Mouse (Mus musculus) intestine, embryonic 15.5 days (tissue): Measurements from ENCODE around the gene Mafk. TPM values are rescaled to one million over a fixed set of nuclear protein-coding genes. Genes with fewer than 3 reads are reported as not detected.
"Not testable (repeated sequence)": the region's sequence is repeated elsewhere in the genome, so short reads cannot be mapped to it uniquely, and the experiment has no call there.

Experiments used
- ATAC-seq: fragments of 200-750 bp; cut with Nextera tagmentation; 2 replicates; pipeline ENCODE4 v1.8.0; 2017; ENCODE audit warnings: moderate TSS enrichment, moderate library complexity
- H3K27ac ChIP-seq: fragments of 300-500 bp; sonication (generic); 2 replicates; pipeline ENCODE4 v1.5.1; 2015; ENCODE audit warnings: mild to moderate bottlenecking, inconsistent platforms
- H3K27me3 ChIP-seq: fragments of 300-500 bp; sonication (generic); replicated peaks from 2 replicates; pipeline ENCODE4 v1.6.1; 2015; ENCODE audit warnings: inconsistent platforms
- H3K36me3 ChIP-seq: fragments of 300-500 bp; sonication (generic); 2 replicates; pipeline ENCODE4 v1.6.1; 2015; ENCODE audit warnings: inconsistent platforms
- H3K4me1 ChIP-seq: fragments of 300-500 bp; sonication (generic); replicated peaks from 2 replicates; pipeline ENCODE4 v1.6.1; 2015; ENCODE audit warnings: inconsistent platforms
- H3K4me2 ChIP-seq: fragments of 300-500 bp; sonication (generic); replicated peaks from 2 replicates; pipeline ENCODE4 v1.6.1; 2015; ENCODE audit warnings: mild to moderate bottlenecking, inconsistent platforms
- H3K4me3 ChIP-seq: fragments of 300-500 bp; sonication (generic); replicated peaks from 2 replicates; pipeline ENCODE4 v1.5.1; 2015; ENCODE audit warnings: inconsistent platforms
- H3K9ac ChIP-seq: fragments of 300-500 bp; sonication (generic); 2 replicates; pipeline ENCODE4 v1.6.1; 2015; ENCODE audit warnings: inconsistent platforms
- H3K9me3 ChIP-seq: fragments of 300-500 bp; sonication (generic); 2 replicates; pipeline ENCODE4 v1.6.1; 2016; ENCODE audit warnings: inconsistent platforms
- WGBS: fragments of 180-500 bp; shearing (Covaris S2); methylation state at CpG from one replicate; pipeline ENCODE4 v1.1.7; 2015; 5-methylcytosine and 5-hydroxymethylcytosine counted together
- polyA plus RNA-seq: library from polyadenylated mRNA; unstranded; fragments of >200 nt; fragmentation: Nextera tagmentation; extraction: Ambion mirVana; gene quantifications from 2 replicates; pipeline ENCODE4 v1.2.1, GENCODE M21; 2015

The Mafk gene
- 17.6 and 20.7 TPM in 2 replicates for polyA plus RNA-seq

DNA sequence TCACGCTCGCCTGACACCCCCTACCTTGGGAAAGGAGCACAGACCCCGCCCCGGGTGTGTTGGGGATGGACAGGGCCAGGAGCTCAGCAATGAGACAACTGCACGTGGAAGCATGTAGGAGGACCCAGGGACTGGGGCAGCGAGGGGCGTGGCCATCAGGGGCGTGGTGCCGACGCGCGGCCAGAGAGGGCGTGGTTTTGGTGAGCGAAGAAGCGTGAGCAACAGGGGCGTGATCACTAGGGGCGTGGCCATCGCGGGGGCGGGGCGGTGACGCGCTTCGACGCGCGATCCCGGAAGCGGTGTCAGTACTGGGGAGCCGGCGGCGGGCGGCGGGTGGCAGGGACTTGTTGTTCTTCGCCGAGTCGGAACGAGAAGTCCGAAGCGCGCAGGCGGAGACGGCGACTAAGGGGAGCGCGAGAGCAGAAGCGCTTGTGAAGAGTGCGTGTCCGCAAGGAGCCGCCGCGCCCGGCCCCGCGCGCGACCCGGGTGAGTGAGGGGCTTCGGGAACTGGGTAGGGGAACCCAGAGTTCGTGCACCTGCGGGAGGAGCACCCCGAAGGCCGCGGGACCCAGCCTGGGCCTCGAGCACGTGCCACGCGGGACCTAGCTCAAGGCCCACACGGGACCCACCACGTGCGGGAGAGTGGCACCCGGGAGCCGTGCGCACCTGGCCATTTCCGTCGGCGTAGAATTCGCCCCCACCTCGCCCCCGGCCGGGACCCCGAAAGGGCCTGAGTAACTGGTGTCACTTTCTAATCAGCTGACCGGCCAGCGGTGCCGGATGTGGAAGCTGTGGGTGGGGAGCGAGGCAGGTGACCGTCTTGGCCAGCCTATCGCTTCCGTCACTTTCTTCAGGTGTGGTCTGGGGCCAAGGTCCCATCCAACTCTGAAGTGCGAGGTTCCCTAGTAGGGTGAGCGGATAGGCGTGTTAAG lies at the start of gene Mafk:
Gene Mafk (plus strand): TSS at position 287 of the 932 bp plus-strand sequence.
- H3K27me3 ChIP-seq: no peaks in the 10 kb centered on the region
- H3K27ac ChIP-seq: peak within 1 kb of the TSS; percentile 90
- peak; percentile 90 for ATAC-seq
- H3K9ac ChIP-seq: peak within 1 kb of the TSS; percentile 68
- no peaks in the 10 kb centered on the region for H3K9me3 ChIP-seq
- H3K4me1 ChIP-seq: peaks cover 45% of the 10 kb centered on the region
- H3K4me2 ChIP-seq: peak within 1 kb of the TSS; percentile 97
- under 1% methylated on average over 92 of the region's 92 CpGs for WGBS
- H3K4me3 ChIP-seq: peak within 1 kb of the TSS; percentile 78
- H3K36me3 ChIP-seq: no peaks in the 10 kb centered on the region

DNA sequence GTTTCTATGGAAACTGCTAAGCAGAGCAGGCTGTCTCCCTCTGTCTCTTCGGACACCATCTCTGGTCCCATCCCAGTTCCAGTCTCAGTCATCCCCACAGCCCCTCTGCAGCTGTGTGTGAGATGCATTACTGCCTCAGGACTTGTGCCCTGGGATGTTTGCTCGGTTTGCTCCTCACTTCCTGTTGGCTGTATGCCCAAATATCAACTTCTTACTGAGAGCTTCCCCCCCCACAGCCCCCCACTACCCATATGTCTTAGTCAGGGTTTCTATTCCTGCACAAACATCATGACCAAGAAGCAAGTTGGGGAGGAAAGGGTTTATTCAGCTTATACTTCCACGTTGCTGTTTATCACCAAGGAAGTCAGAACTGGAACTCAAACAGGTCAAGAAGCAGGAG lies 48.7 kb upstream of the Mafk start:
- not testable (repeated sequence) for H3K9me3 ChIP-seq, H3K4me1 ChIP-seq, ATAC-seq, H3K36me3 ChIP-seq, H3K4me2 ChIP-seq, H3K27me3 ChIP-seq, H3K9ac ChIP-seq, H3K4me3 ChIP-seq, H3K27ac ChIP-seq
- 19% methylated on average over 3 of the region's 3 CpGs for WGBS

DNA sequence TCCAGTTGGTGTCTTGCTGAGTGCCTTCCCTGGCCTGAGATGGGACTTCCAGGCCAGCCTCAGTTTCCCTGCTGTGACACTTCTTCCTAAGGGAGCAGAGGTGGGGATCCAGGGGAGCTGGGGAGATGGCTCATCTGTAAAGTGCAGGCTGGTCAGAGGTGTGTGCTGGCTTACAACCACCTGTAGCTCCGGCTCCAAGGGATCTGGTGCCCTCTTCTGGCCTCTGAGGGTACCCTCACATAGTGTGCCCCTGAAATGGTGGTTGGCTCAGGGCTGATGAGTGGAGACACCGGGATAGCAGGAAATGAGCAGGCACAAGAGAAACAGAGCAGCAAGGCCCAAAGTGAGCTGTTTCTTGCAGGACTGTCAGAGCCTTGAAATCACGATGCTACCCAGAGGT lies 45.5 kb upstream of the Mafk start:
- no peak overlapping the region for H3K9ac ChIP-seq
- H3K27ac ChIP-seq: no peak overlapping the region
- H3K4me3 ChIP-seq: no peak overlapping the region
- 4% methylated on average over 3 of the region's 3 CpGs for WGBS
- H3K36me3 ChIP-seq: no peaks in the 10 kb centered on the region
- H3K4me1 ChIP-seq: no peaks in the 10 kb centered on the region
- no peak overlapping the region for H3K4me2 ChIP-seq
- H3K27me3 ChIP-seq: no peaks in the 10 kb centered on the region
- H3K9me3 ChIP-seq: no peaks in the 10 kb centered on the region
- peak; percentile 89 for ATAC-seq

DNA sequence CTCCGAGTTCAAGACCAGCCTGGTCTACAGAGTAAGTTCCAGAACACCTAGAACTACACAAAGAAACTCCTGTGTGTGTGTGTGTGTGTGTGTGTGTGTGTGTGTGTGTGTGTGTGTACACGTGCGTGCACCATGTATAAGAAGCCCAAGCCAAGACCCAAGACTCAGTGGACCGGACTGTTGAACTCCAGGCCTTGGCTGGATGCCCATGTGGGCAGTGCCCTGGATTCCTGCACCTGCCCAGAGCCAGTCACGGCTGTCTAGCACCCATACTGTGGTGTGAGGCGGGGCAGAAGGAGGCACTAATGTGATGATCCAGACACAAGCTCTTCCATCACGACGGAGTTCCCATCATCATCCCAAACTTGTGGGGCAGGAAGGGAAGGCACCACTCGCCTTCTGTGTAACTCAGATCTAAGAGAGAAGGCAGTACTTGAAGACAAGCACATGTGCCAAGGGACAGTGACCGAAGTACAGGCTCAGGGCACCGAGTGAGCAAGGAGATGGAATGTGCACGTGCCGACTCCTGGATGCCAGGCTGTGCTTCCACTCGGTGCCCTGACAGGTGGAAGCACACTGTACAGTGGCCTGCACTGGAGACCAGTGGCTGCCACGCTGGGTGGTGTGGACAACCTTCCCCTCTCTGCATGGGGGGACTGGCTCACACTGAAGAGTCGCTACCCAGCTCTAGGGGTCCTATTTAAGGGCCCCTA lies 41.7 kb upstream of the Mafk start:
- 86% methylated on average over 16 of the region's 16 CpGs for WGBS
- no peaks in the 10 kb centered on the region for H3K27me3 ChIP-seq
- H3K4me2 ChIP-seq: no peak overlapping the region

DNA sequence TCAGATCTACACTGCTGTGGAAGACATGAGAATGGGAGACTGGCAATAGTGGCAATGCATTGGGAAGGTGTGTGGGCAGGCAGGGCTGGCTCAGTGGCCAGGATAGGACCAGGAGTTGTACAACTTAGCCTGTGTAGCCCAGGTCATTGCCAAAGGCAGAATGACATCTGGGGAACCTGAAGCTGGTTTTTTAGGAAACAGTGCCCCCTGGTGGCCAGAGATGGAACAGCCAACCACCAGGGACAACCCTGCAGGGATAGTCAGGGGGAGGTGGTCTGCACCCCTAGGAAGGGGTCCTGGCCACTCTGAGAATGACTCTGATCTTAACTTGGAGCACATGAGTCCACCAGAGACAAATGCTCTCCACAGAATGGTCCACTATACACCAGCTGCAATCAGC lies 40.8 kb upstream of the Mafk start:
- Histone ChIP-seq H3K27ac (no peak overlapping the region), H3K9me3 (no peaks in the 10 kb centered on the region), H3K27me3 (no peaks in the 10 kb centered on the region), H3K4me3 (no peak overlapping the region), H3K4me2 (no peak overlapping the region), H3K9ac (no peak overlapping the region), H3K4me1 (no peaks in the 10 kb centered on the region), H3K36me3 (0 out of 2 replicates have a peak, but pooled peaks cover 11% of the 10 kb centered on the region)
- 0 out of 2 replicates have a peak, but pooled peaks have one; percentile 37 for ATAC-seq

More for the DNA sequence above, 41.7 kb upstream of the Mafk start:
- Histone ChIP-seq H3K36me3 (0 out of 2 replicates have a peak, but pooled peaks cover 5% of the 10 kb centered on the region), H3K9ac (no peak overlapping the region), H3K4me1 (no peaks in the 10 kb centered on the region), H3K9me3 (no peaks in the 10 kb centered on the region), H3K27ac (no peak overlapping the region), H3K4me3 (no peak overlapping the region)
- no peak for ATAC-seq

DNA sequence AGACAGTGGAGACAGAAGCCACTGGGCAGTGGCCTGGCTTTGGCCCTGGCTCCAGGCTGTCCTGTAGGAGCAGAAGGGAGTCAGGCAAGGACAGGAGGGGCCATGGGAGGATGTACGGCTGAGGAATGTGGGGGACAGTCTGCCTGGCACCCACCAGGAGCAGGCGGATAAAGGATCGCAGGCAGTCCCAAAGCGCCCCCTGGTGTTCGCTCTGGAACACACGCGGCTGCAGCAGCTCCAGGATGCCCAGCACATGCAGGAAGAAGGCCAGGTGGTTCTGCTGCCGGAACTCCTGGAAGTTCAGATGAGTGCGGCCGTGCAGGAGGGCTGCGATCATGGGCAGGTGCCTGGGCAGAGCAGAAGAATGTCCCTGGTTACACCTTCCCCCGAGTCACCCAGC lies 36.6 kb upstream of the Mafk start:
- Histone ChIP-seq H3K27me3 (no peaks in the 10 kb centered on the region), H3K4me2 (no peak overlapping the region), H3K9ac (no peak overlapping the region), H3K27ac (no peak overlapping the region), H3K36me3 (peaks cover 43% of the 10 kb centered on the region), H3K4me3 (no peak overlapping the region), H3K9me3 (no peaks in the 10 kb centered on the region), H3K4me1 (no peaks in the 10 kb centered on the region)
- no peak for ATAC-seq
- 31% methylated on average over 12 of the region's 12 CpGs for WGBS

DNA sequence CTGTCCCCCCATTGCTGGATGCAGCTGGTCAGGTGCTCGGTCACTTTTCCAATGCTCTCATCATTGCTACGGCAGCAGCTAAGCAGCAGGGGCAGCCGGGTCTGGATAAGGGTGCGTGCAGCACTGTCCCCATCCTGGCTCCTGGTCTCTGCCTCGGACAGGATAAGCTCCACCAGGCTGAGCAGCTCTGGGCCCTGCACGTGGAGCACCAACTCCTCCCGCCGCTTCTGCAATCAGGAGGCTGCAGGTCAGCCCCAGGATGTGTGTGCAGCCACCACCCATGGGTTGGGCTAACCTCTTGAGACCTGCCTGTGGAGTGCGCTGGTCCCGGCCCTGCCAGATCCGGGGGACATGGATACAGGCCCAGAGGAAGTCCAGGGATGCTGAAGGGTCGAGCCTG lies 35.2 kb upstream of the Mafk start:
- no peak for ATAC-seq
- 89% methylated on average over 12 of the region's 12 CpGs for WGBS

DNA sequence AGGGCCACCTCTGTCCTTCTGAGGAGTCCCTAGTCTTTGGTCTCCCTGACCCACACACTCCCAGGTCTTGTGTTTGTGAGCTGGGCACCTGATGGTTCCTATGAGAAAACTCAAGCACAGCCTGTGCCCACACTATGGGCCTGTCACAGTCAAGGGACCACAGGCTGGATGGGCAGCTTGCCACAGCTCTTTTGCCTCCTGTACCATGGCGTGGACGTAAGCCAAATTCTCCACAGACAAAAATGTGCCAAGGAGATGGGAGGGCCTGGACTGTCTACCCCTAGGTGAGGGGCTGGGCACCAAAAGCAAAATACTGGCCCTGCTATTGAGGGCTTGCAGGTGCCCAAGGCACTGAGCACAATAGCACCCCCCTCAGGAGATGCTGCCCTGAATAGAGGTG lies 34.7 kb upstream of the Mafk start:
- ATAC-seq: no peak
- 100% methylated on average over 2 of the region's 2 CpGs for WGBS
- no peak overlapping the region for H3K9ac ChIP-seq

More for the DNA sequence above, 35.2 kb upstream of the Mafk start:
- no peak overlapping the region for H3K4me2 ChIP-seq
- no peak overlapping the region for H3K27ac ChIP-seq
- no peak overlapping the region for H3K9ac ChIP-seq
- no peak overlapping the region for H3K4me3 ChIP-seq
- no peaks in the 10 kb centered on the region for H3K27me3 ChIP-seq
- peaks cover 54% of the 10 kb centered on the region for H3K36me3 ChIP-seq
- H3K9me3 ChIP-seq: no peaks in the 10 kb centered on the region
- no peaks in the 10 kb centered on the region for H3K4me1 ChIP-seq

DNA sequence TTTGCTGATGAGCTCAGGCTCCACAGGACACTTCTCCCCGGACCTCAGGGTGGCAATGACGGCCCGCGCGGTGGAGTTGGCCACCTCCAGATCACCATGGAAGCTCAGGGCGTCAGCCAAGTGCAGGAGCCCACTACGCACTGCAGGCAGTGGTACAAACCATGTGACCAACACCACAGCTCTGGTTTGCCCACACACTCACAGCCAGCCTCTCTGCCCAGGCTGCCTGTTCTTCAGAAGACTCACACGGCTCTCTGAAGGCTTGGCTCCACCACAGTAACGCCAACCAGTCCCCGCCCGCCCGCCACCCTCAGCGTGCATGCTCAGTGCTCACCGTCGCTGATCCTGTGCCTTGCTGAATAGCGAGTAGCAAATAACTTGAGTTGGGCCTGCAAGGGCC lies 33.2 kb upstream of the Mafk start:
- WGBS: 85% methylated on average over 16 of the region's 16 CpGs
- Histone ChIP-seq H3K9me3 (no peaks in the 10 kb centered on the region), H3K27ac (no peak overlapping the region), H3K4me2 (no peak overlapping the region), H3K36me3 (peaks cover 61% of the 10 kb centered on the region), H3K4me3 (no peak overlapping the region), H3K27me3 (no peaks in the 10 kb centered on the region), H3K9ac (no peak overlapping the region), H3K4me1 (no peaks in the 10 kb centered on the region)
- ATAC-seq: no peak

More for the DNA sequence above, 34.7 kb upstream of the Mafk start:
- Histone ChIP-seq H3K4me1 (no peaks in the 10 kb centered on the region), H3K4me3 (no peak overlapping the region), H3K36me3 (peaks cover 53% of the 10 kb centered on the region), H3K27me3 (no peaks in the 10 kb centered on the region), H3K9me3 (no peaks in the 10 kb centered on the region), H3K27ac (no peak overlapping the region), H3K4me2 (no peak overlapping the region)

DNA sequence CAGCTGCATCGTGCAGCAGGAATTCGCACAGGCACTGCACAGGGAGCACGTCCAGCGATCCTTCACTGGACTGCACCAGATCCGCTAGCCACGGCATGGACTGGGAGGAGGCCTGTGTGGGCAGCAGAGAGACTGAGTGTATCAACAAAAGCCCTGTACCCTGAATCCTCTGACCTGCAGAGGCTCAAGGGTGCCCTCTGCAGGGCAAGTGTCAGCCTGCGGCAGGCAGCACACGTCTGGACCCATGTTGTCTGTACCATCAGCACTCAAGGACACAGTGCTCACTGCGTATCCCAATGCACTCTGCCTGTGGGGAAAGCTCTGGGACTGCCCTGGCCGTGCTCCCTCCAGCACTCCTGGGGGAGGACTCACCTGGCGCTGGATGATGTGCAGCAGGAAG lies 27.0 kb upstream of the Mafk start:
- Histone ChIP-seq H3K4me2 (no peak overlapping the region), H3K4me3 (no peak overlapping the region), H3K27ac (no peak overlapping the region), H3K36me3 (peaks cover 63% of the 10 kb centered on the region), H3K9me3 (no peaks in the 10 kb centered on the region), H3K9ac (no peak overlapping the region), H3K27me3 (no peaks in the 10 kb centered on the region), H3K4me1 (no peaks in the 10 kb centered on the region)
- no peak for ATAC-seq
- 68% methylated on average over 11 of the region's 11 CpGs for WGBS

DNA sequence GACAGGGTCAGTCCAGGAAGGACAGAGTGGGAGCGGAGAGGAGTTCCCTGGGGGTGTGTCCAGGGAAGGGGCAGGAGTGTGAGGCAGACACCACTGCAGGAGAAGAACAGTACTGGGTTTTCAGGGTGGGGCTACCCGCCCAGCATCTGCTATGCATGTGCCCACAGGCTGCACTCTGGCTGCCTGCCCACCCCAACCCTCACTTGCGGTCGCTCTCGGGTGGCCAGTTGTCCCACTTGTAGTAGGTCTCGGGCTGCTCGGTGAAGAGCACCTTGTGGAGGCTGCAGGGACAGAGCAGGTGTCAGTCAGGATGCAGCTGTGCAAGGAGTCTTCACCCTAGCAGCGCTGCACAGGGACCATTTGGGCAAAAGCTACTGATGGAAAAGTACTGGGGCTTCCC lies 23.1 kb upstream of the Mafk start:
- H3K36me3 ChIP-seq: peaks cover 64% of the 10 kb centered on the region
- H3K4me1 ChIP-seq: no peaks in the 10 kb centered on the region
- no peak for ATAC-seq
- no peaks in the 10 kb centered on the region for H3K27me3 ChIP-seq
- 93% methylated on average over 8 of the region's 8 CpGs for WGBS
- no peaks in the 10 kb centered on the region for H3K9me3 ChIP-seq
- no peak overlapping the region for H3K9ac ChIP-seq
- no peak overlapping the region for H3K27ac ChIP-seq
- no peak overlapping the region for H3K4me2 ChIP-seq
- H3K4me3 ChIP-seq: no peak overlapping the region

DNA sequence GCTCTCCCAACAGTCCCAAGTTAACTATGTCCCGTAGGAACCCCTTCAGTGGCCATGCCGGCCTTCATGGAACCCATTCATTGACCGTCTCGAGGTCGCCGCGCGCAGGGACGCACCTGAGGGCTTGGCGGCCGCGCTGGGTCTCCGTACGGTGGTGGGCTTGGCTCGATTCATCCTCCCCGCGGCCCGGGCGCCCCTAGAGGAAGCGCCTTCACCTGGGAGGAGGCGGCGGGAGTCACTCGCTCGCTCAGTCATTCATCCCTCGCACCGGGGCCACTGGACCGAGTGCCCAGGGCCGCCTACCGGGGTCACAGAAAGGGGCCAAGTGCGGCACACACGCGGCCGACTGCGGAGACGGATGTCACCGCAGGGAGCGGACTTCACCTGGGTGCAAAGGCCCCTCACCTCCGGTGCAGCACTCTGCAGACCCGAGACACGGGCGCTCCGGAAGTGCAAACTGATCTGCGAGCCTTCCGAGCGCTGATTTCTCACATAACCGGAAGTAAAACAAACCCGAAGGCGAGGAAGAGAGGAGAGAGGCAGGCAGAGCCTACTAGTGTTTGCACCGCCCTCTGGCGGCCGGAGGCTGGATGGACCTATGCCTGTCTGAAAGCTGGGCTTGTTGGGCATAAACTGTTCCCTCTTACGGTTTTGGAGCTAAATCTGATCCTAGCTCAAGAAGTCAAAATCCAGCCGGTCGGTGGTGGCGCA lies 15.9 kb upstream of the Mafk start, which contains the start of gene Ints1:
Gene Ints1 (minus strand): TSS at position 459 of the 711 bp plus-strand sequence.
- Histone ChIP-seq H3K9ac (peak within 1 kb of the TSS; percentile 87), H3K4me1 (peaks cover 6% of the 10 kb centered on the region), H3K27me3 (no peaks in the 10 kb centered on the region), H3K27ac (peak within 1 kb of the TSS; percentile 40; the same call in 1 of the 2 replicates), H3K4me2 (peak within 1 kb of the TSS; percentile 85), H3K9me3 (no peaks in the 10 kb centered on the region), H3K4me3 (peak within 1 kb of the TSS; percentile 98), H3K36me3 (peaks cover 19% of the 10 kb centered on the region)
- peak; percentile 95 for ATAC-seq
- under 1% methylated on average over 55 of the region's 55 CpGs for WGBS
